Mouse (Mus musculus) regulatory T cell (primary cell): ENCODE measurements around the gene Prg3.

Experiments used
- in situ Hi-C: fragments of 300-600 bp; cut with MboI, MseI; formaldehyde crosslinking; loops from one replicate; pipeline ENCODE4 v1.15.1; 2025; ENCODE audit warnings: high pct_unique_total_duplicates

The Prg3 gene

DNA sequence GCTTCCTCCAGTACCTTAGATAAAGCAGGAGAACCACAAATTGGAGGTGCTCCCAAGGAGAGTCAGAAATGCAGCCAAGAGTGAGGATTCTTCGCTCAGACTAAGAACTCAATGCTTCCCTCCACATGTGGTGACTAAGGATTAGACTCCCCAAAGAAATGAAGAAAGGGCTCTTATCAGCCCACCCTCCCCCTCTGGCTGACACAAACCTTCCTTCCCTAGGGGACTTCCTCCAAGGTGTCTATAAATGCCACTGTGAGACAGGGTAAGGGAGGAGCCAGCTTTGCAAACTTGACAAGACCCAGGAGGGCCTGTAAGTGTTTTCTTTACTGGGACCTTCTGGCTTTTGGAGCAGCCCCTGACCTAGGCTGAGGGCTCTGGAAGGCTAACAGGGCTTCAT lies 7.8 kb upstream of the Prg3 start, which contains the start of gene Prg2:
TSS of gene Prg2 (plus strand) at position 274 of the 400 bp plus-strand sequence.
- in situ Hi-C loops = no loop called here

- in situ Hi-C loops = no loop called here
These were observed 8.4 kb downstream of the Prg3 start for GRCm38 (mm10) chr2:84996376-84996775.

DNA sequence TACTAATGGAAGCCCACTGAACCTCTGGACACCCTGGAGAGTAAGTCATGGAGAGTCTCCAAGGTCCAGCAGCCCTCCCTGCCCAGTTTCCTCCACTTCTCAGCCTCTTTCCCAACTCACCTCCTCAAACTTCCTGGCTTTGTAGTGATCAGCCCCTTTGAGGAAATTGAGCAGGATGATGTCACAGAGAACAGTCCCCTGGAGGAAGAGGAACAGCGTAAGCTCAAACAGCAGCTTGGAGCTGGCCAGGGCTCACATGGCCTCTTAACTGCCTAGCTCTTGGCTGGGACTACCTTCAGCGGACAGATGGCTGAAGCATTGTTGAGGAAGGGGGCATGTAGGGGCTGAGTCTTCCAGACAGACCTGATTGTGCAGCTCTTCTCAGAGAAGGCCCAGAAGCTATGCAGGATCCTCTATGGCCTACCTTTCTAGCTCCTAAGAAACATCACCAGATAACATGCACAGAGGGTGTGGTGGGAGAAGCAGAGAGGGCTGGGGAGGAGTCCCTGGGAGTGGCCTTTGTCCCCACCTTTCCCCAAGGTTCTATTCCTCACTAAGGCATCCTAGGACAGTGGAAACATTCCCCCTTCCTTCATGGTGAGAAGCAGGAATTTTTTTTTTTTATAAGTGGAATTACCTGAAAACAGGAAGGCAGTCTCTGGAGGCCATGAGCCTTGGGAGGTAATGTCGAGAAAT lies 11.6 kb downstream of the Prg3 start:
- in situ Hi-C loops = no loop called here

- in situ Hi-C loops = no loop called here
These were observed 13.5 kb downstream of the Prg3 start for GRCm38 (mm10) chr2:85001497-85001896.

DNA sequence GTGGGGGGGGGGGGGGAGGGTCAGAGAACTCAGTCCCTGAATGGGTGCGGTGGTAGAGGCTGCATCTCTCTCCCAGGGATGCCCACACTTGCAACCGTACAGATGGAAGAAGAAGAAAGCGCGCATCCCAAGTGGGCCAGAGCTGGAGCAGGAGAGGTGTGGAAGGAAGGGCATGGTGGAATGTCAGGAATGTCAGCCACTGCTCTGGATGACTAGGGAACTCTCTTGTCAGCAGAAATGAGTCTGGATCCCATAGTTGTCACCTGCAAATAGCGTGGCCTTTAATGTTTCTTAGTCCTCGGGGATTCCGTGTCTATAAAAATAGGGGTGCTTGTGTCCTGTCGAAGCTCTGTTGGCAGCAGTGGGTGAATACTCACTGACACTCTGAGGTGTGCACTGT lies 14.6 kb downstream of the Prg3 start:
- in situ Hi-C loops = no loop called here

GRCm38 (mm10) chr2:85004341-85004740 lies 16.3 kb downstream of the Prg3 start:
- in situ Hi-C loops = no loop called here

GRCm38 (mm10) chr2:85006600-85006999 lies 18.6 kb downstream of the Prg3 start:
- in situ Hi-C loops = no loop called here

DNA sequence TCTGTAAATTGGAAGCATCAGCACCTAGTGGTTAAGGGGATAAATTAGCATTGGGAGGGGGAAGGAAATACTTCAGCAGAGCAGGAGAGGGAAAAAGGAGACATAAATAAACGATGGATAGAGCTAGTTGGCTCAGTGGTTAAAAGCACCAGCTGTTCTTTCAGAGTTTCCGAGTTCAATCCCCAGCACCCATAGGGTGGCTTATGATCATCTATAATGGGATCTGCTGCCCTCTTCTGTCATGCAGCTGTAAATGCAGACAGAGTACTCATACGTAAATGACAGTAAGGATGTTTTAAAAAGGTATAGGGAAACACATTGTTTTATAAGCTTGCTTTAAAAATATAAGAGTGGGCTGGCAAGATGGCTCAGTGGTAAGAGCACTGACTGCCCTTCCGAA lies 19.7 kb downstream of the Prg3 start:
- in situ Hi-C loops = no loop called here

- in situ Hi-C loops = no loop called here
These were observed 21.2 kb downstream of the Prg3 start for GRCm38 (mm10) chr2:85009212-85009611.

DNA sequence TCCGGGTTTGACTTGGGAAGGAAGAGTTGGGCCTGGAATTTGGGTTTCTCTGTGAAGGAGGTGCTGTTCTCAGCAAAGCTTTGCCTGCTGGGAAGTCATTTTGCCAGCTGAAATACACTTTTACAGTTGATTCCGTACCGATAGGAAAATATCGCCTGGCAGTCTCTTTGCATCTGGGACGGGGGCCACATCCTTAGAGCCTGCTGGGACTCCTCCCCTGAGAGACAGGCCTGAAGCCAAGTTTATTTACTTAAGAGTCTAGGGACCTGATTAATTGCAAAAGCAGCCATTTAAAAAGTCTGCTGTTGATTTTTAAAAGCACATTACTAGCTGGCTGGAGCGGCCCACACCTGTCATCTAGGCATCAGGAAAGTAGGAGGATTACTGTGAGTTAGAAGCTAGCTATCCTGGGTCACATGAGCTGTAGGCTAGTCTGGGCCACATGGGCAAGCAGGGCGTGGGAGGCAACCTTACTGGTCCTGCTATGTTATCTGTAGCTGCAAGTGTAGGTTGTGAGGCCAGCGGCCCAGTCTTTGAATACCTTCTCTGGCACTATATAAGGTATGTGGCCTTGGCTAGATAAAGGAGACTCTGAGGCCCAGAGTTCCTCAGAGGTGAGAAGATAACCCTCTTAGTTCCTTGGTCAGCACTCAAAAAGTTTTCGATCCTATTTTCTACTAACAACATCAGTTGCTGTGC lies 24.0 kb downstream of the Prg3 start:
- in situ Hi-C loops = no loop called here

DNA sequence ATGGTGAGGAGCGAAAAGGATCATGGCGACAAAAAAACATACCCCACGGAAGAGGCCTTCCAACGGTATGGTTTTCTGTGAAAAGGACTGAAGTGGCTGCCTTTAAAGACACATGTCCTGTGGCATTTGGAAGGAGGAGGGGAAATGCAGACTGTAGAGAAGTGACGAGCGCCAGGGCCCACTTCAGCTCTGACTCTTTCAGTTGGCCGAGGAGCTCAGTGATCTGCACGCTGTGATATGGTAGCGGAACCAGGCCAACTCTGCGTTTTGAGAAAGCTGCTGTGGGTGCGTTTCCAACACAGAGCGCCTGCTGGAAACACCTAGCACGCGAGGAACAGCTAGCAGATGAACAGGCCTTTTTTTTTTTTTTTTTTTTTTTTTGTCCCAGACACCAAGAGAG lies 24.7 kb downstream of the Prg3 start:
- in situ Hi-C loops = no loop called here

DNA sequence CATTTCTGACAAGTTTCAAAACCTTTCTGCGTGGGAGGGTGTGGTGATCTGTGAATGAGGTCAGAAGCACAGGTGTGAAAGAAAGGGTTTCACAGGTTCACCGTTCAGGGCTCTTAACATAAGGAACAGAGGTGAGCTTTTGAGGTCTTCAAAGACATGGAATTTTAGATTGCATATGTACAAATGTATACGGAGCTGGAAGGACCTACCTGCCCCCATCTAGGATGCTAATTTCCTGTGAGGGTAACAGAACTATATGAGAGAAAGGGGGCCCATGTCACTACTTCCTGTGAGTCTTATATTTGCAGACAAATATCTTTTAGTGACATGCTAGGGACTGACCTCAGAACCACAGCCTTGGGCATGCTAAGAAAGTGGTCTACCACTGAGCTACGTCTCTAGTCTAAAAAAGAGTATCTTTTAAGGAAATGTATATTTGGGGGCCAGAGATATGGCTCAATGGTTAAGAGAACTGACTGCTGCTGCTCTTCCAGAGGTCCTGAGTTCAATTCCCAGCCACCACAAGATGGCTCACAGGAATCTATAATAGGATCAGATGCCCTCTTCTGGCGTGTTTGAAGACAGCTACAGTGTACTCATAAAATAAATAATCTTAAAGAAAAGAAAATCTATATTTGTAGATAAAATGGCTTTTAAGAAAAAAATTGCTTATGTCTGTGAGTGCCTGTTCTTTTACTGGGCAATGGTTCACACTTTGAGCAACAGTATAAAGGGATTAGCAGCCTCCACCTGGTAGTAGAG lies 26.0 kb downstream of the Prg3 start:
- in situ Hi-C loops = no loop called here

GRCm38 (mm10) chr2:85014588-85014982 lies 26.6 kb downstream of the Prg3 start:
- in situ Hi-C loops = no loop called here

DNA sequence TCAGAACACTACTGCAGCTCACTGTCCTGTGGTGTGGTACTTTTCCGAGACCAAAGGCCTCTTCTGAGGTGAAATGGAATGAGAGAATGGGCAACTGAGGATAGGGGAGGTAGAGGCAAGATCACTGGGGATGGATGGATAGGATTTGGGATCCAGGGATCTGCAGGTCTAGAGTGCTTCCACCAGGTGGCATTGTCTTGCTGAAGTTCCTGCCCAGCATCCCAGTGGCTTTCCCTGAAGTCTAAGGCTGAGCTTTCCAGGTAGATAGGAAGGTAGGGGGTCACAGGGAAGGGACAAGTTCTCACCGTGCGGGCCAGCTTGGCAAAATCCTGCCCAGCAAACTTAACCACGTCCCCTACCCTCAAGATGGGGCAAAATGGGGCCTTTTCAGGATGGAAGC lies 34.0 kb downstream of the Prg3 start:
- in situ Hi-C loops = no loop called here

- in situ Hi-C loops = loop anchor here (25.0 kb wide), 1 partner anchor 539 kb away; the partner anchor contains the start of gene Tfpi
These were observed 38.2 kb downstream of the Prg3 start for GRCm38 (mm10) chr2:85026178-85026577.

GRCm38 (mm10) chr2:85027281-85027680 lies 39.3 kb downstream of the Prg3 start:
- in situ Hi-C loops = loop anchor here (25.0 kb wide), 1 partner anchor 540 kb away; the partner anchor contains the start of gene Tfpi

- in situ Hi-C loops = loop anchor here (25.0 kb wide), 1 partner anchor 543 kb away; the partner anchor contains the start of gene Tfpi
These were observed 41.9 kb downstream of the Prg3 start for GRCm38 (mm10) chr2:85029897-85030296.

DNA sequence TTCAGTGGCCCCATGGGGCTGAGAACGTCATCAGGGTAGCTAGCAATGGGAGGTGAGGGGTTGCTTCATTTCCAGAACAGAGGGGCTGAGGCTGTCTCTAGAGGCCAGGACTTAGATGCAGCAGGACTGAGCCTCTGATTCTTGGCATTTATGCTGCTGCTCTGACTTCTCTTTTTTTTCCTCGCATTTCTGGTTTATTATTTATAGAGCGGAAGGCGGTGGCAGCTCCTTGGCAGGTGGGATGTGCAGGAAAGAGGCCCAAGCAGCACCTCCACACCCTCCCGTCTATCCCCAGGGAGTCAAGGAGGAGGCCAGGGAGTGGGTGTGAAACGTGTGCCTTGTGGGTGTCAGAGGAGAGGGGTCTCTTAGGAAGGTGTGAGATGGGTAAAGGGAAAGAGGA lies 43.0 kb downstream of the Prg3 start:
- in situ Hi-C loops = loop anchor here (25.0 kb wide), 1 partner anchor 544 kb away; the partner anchor contains the start of gene Tfpi

- in situ Hi-C loops = loop anchor here (25.0 kb wide), 1 partner anchor 546 kb away; the partner anchor contains the start of gene Tfpi
These were observed 45.1 kb downstream of the Prg3 start for GRCm38 (mm10) chr2:85033121-85033520.

DNA sequence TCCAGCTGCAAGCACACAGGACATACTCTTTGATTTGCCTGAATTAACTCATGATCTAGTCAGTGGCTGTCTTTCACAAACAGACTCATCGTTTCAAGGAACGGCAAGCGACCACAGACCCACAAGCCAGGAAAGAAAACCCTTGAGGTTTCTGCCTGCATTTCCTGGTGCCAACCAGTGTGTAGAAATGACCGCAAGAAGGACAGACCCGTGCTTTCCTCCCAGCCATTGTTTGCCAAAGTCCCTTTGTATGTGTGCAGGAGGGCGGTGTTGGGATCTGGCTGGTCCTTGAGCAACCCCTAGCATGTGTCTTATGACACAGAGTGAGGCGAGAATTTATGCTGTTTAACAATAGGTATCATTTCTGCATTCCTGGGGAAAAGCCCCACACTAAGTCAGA lies 46.2 kb downstream of the Prg3 start:
- in situ Hi-C loops = loop anchor here (25.0 kb wide), 1 partner anchor 547 kb away; the partner anchor contains the start of gene Tfpi

- in situ Hi-C loops = loop anchor here (25.0 kb wide), 1 partner anchor 549 kb away; the partner anchor contains the start of gene Tfpi
These were observed 48.6 kb downstream of the Prg3 start for GRCm38 (mm10) chr2:85036507-85037046.
